Mouse (Mus musculus) MEL (cell line): ENCODE data around the gene Ryr3. TPM values are rescaled to one million over a fixed set of nuclear protein-coding genes. Genes with fewer than 3 reads are reported as not detected.

Source experiments
- DNase-seq: peaks from one replicate; pipeline ENCODE4 v3.0.0; 2011; ENCODE audit warnings: low read depth, low spot score
- H3K27ac ChIP-seq: 2 replicates; pipeline ENCODE4 v1.5.1; 2012; ENCODE audit warnings: low read depth, mild to moderate bottlenecking, control low read depth, low read length, moderate library complexity; ENCODE audit not compliant: control insufficient read depth
- H3K27me3 ChIP-seq, 2 experiments: fragments of 150-350 bp in 1 of 2; sonication (generic) in 1 of 2; 2 replicates each; pipeline ENCODE4 v1.6.1; 2012; ENCODE audit warnings: low read length in 2 of 2, mild to moderate bottlenecking in 2 of 2, improper control_type of control experiment in 1 of 2, moderate library complexity in 1 of 2; ENCODE audit not compliant: insufficient read depth in 2 of 2, control insufficient read depth in 1 of 2
- H3K36me3 ChIP-seq, 2 experiments: 2 replicates each; pipeline ENCODE4 v1.6.1; 2012 to 2014; ENCODE audit warnings: low read length in 2 of 2, improper control_type of control experiment in 1 of 2, inconsistent platforms in 1 of 2, mild to moderate bottlenecking in 1 of 2; ENCODE audit not compliant: insufficient read depth in 2 of 2, control insufficient read depth in 1 of 2
- H3K4me1 ChIP-seq, 2 experiments: fragments of 150-350 bp in 1 of 2; sonication (generic) in 1 of 2; 2 replicates each; pipeline ENCODE4 v1.6.1; 2012; ENCODE audit warnings: low read length in 2 of 2, improper control_type of control experiment in 1 of 2, mild to moderate bottlenecking in 1 of 2; ENCODE audit not compliant: insufficient read depth in 2 of 2, control insufficient read depth in 1 of 2
- H3K4me3 ChIP-seq, 2 experiments: fragments of 150-350 bp in 1 of 2; sonication (generic) in 1 of 2; 2 replicates each; pipeline ENCODE4 v1.5.1; 2012; ENCODE audit warnings: low read depth in 2 of 2, low read length in 2 of 2, mild to moderate bottlenecking in 2 of 2, moderate library complexity in 2 of 2, control low read depth in 1 of 2, improper control_type of control experiment in 1 of 2; ENCODE audit not compliant: control insufficient read depth in 1 of 2, insufficient read depth in 1 of 2
- H3K79me2 ChIP-seq: 2 replicates; pipeline ENCODE4 v1.6.1; 2012; ENCODE audit warnings: mild to moderate bottlenecking, low read length, moderate library complexity; ENCODE audit not compliant: control insufficient read depth, poor library complexity, insufficient read depth
- H3K9ac ChIP-seq: 2 replicates; pipeline ENCODE4 v1.6.1; 2012; ENCODE audit warnings: low read depth, mild to moderate bottlenecking, control low read depth, low read length, moderate library complexity; ENCODE audit not compliant: control insufficient read depth, poor library complexity, severe bottlenecking
- H3K9me3 ChIP-seq: fragments of 150-350 bp; sonication (generic); replicated peaks from 2 replicates; pipeline ENCODE4 v1.6.1; 2012; ENCODE audit warnings: mild to moderate bottlenecking, low read length, improper control_type of control experiment, moderate library complexity; ENCODE audit not compliant: insufficient read depth
- BHLHE40 ChIP-seq: IDR thresholded peaks from 2 replicates; pipeline ENCODE4 v1.6.1; 2012; ENCODE audit warnings: low read depth, mild to moderate bottlenecking, inconsistent platforms, low read length, improper control_type of control experiment, borderline replicate concordance
- CHD1 ChIP-seq: IDR thresholded peaks from 2 replicates; pipeline ENCODE4 v1.6.1; 2012; ENCODE audit warnings: low read depth, mild to moderate bottlenecking, inconsistent platforms, low read length, improper control_type of control experiment
- CHD2 ChIP-seq: IDR thresholded peaks from 2 replicates; pipeline ENCODE4 v1.6.1; 2011; ENCODE audit warnings: low read length, improper control_type of control experiment
- E2F4 ChIP-seq: IDR thresholded peaks from 2 replicates; pipeline ENCODE4 v1.6.1; 2011; ENCODE audit warnings: low read depth, low read length, improper control_type of control experiment, borderline replicate concordance
- ELF1 ChIP-seq: IDR thresholded peaks from 2 replicates; pipeline ENCODE4 v1.6.1; 2014; ENCODE audit warnings: low read depth, mild to moderate bottlenecking, inconsistent platforms, low read length, improper control_type of control experiment, moderate library complexity
- EP300 ChIP-seq, 2 experiments: IDR thresholded peaks; 2 replicates each; pipeline ENCODE4 v1.6.1; 2011; ENCODE audit warnings: improper control_type of control experiment in 2 of 2, low read length in 2 of 2, low read depth in 1 of 2, mild to moderate bottlenecking in 1 of 2
- ETS1 ChIP-seq: IDR thresholded peaks from 2 replicates; pipeline ENCODE4 v1.6.1; 2012; ENCODE audit warnings: low read depth, mild to moderate bottlenecking, inconsistent platforms, low read length, improper control_type of control experiment, moderate library complexity
- GABPA ChIP-seq: IDR thresholded peaks from 2 replicates; pipeline ENCODE4 v1.6.1; 2012; ENCODE audit warnings: low read depth, mild to moderate bottlenecking, inconsistent platforms, low read length, improper control_type of control experiment, moderate library complexity
- GATA1 ChIP-seq: IDR thresholded peaks from 2 replicates; pipeline ENCODE4 v1.6.1; 2011; ENCODE audit warnings: low read depth, low read length, improper control_type of control experiment
- HCFC1 ChIP-seq: IDR thresholded peaks from 2 replicates; pipeline ENCODE4 v1.6.1; 2012; ENCODE audit warnings: low read depth, mild to moderate bottlenecking, inconsistent platforms, low read length, improper control_type of control experiment, moderate library complexity
- JUND ChIP-seq: IDR thresholded peaks from 2 replicates; pipeline ENCODE4 v1.6.1; 2011; ENCODE audit warnings: low read depth, mild to moderate bottlenecking, improper control_type of control experiment, low read length
- MAFK ChIP-seq: IDR thresholded peaks from 2 replicates; pipeline ENCODE4 v1.6.1; 2011; ENCODE audit warnings: low read depth, mild to moderate bottlenecking, low read length, improper control_type of control experiment, borderline replicate concordance
- MAZ ChIP-seq: IDR thresholded peaks from 2 replicates; pipeline ENCODE4 v1.6.1; 2012; ENCODE audit warnings: low read depth, mild to moderate bottlenecking, inconsistent platforms, low read length, improper control_type of control experiment
- MYB ChIP-seq: IDR thresholded peaks from 2 replicates; pipeline ENCODE4 v1.6.1; 2011; ENCODE audit warnings: mild to moderate bottlenecking, low read depth, low read length, improper control_type of control experiment
- MYC ChIP-seq: IDR thresholded peaks from 2 replicates; pipeline ENCODE4 v1.6.1; 2011; ENCODE audit warnings: low read depth, mild to moderate bottlenecking, low read length, improper control_type of control experiment, moderate library complexity
- NELFE ChIP-seq: IDR thresholded peaks from 2 replicates; pipeline ENCODE4 v1.6.1; 2011; ENCODE audit warnings: low read depth, low read length, improper control_type of control experiment
- NRF1 ChIP-seq: IDR thresholded peaks from 2 replicates; pipeline ENCODE4 v1.6.1; 2014; ENCODE audit warnings: low read depth, mild to moderate bottlenecking, inconsistent platforms, low read length, improper control_type of control experiment, moderate library complexity; ENCODE audit not compliant: poor library complexity, insufficient read depth, severe bottlenecking
- POLR2AphosphoS2 ChIP-seq: IDR thresholded peaks from 2 replicates; pipeline ENCODE4 v1.6.1; 2011; ENCODE audit warnings: low read length, improper control_type of control experiment
- POLR2AphosphoS5 ChIP-seq: IDR thresholded peaks from 2 replicates; pipeline ENCODE4 v1.6.1; 2012; ENCODE audit warnings: low read depth, borderline replicate concordance, mild to moderate bottlenecking, inconsistent platforms, low read length, moderate library complexity, mixed read lengths
- RAD21 ChIP-seq: IDR thresholded peaks from 2 replicates; pipeline ENCODE4 v1.6.1; 2011; ENCODE audit warnings: mild to moderate bottlenecking, low read depth, low read length, improper control_type of control experiment
- SIN3A ChIP-seq: IDR thresholded peaks from 2 replicates; pipeline ENCODE4 v1.6.1; 2012; ENCODE audit warnings: low read length, improper control_type of control experiment, inconsistent platforms
- TBP ChIP-seq: IDR thresholded peaks from 2 replicates; pipeline ENCODE4 v1.8.0; 2011; ENCODE audit warnings: low read depth, low read length, improper control_type of control experiment
- TCF12 ChIP-seq: IDR thresholded peaks from 2 replicates; pipeline ENCODE4 v1.6.1; 2014; ENCODE audit warnings: low read depth, mild to moderate bottlenecking, inconsistent platforms, low read length, improper control_type of control experiment, moderate library complexity
- UBTF ChIP-seq: IDR thresholded peaks from 2 replicates; pipeline ENCODE4 v1.6.1; 2012; ENCODE audit warnings: low read depth, mild to moderate bottlenecking, inconsistent platforms, low read length, improper control_type of control experiment, moderate library complexity, borderline replicate concordance; ENCODE audit not compliant: insufficient read depth
- USF1 ChIP-seq: IDR thresholded peaks from 2 replicates; pipeline ENCODE4 v1.6.1; 2014; ENCODE audit warnings: low read depth, mild to moderate bottlenecking, inconsistent platforms, low read length, improper control_type of control experiment, moderate library complexity
- ZKSCAN1 ChIP-seq: IDR thresholded peaks from 2 replicates; pipeline ENCODE4 v1.6.1; 2012; ENCODE audit warnings: low read depth, mild to moderate bottlenecking, inconsistent platforms, low read length, improper control_type of control experiment, moderate library complexity
- ZMIZ1 ChIP-seq: IDR thresholded peaks from 2 replicates; pipeline ENCODE4 v1.6.1; 2012; ENCODE audit warnings: low read depth, mild to moderate bottlenecking, inconsistent platforms, low read length, improper control_type of control experiment, moderate library complexity
- ZNF384 ChIP-seq: IDR thresholded peaks from 2 replicates; pipeline ENCODE4 v1.6.1; 2012; ENCODE audit warnings: low read depth, mild to moderate bottlenecking, inconsistent platforms, low read length, improper control_type of control experiment
- polyA plus RNA-seq, 2 experiments: library from polyadenylated mRNA; stranded (reverse) in 1 of 2; unstranded in 1 of 2; fragments of >175 nt in 1 of 2; fragments of >200 nt in 1 of 2; gene quantifications; 2 replicates each; pipeline versions ENCODE4 v1.2.1 to v1.2.4; 2012; ENCODE audit warnings: low replicate concordance in 2 of 2, low read depth in 1 of 2; ENCODE audit not compliant: insufficient read length in 2 of 2, insufficient read depth in 1 of 2, missing spikeins in 1 of 2
- total RNA-seq: library from RNA; depleted of rRNA; stranded (reverse); fragments of 300-350 nt; gene quantifications from 2 replicates; pipeline ENCODE4 v1.2.3, GENCODE M21; 2012

Gene Ryr3
- total and polyA plus RNA-seq, 3 experiments: 0.04 TPM; not detected in 2

- Histone ChIP-seq H3K9ac (no peak overlapping the region), H3K79me2 (no peaks in the 10 kb centered on the region), H3K4me3 (no peak overlapping the region), H3K36me3 (no peaks in the 10 kb centered on the region), H3K27ac (no peak overlapping the region), H3K27me3 (no peaks in the 10 kb centered on the region), H3K4me1 (no peaks in the 10 kb centered on the region), H3K9me3 (no peaks in the 10 kb centered on the region)
- no peak for TF ChIP-seq MAZ
- no peak for TF ChIP-seq TBP
- TF ChIP-seq ELF1: no peak
- no peak for TF ChIP-seq UBTF
- no peak for TF ChIP-seq ZMIZ1
- TF ChIP-seq GATA1: no peak
- no peak for TF ChIP-seq MAFK
- no peak for TF ChIP-seq CHD1
- TF ChIP-seq CHD2: no peak
- no peak for TF ChIP-seq NRF1
- TF ChIP-seq NELFE: no peak
- TF ChIP-seq RAD21: no peak
- TF ChIP-seq SIN3A: no peak
- no peak for TF ChIP-seq ZKSCAN1
- no peak for DNase-seq
Measured at GRCm38 (mm10) chr2:113168096-113168495, 48.8 kb downstream of the Ryr3 start.

- no peaks in the 10 kb centered on the region for H3K79me2 ChIP-seq
- DNase-seq: no peak
- no peak overlapping the region for H3K4me3 ChIP-seq
- no peak overlapping the region for H3K9ac ChIP-seq
- no peaks in the 10 kb centered on the region for H3K9me3 ChIP-seq
- H3K4me1 ChIP-seq: no peaks in the 10 kb centered on the region
- no peak overlapping the region for H3K27ac ChIP-seq
- no peaks in the 10 kb centered on the region for H3K36me3 ChIP-seq
- no peaks in the 10 kb centered on the region; a peak in 1 of 4 replicates for H3K27me3 ChIP-seq
- no peak for TF ChIP-seq USF1
- no peak for TF ChIP-seq MYC
- no peak for TF ChIP-seq ETS1
- TF ChIP-seq POLR2AphosphoS5: no peak
- TF ChIP-seq ZNF384: no peak
- no peak for TF ChIP-seq GABPA
- no peak for TF ChIP-seq ELF1
- TF ChIP-seq HCFC1: no peak
- TF ChIP-seq TCF12: no peak
- no peak for TF ChIP-seq UBTF
- no peak for TF ChIP-seq MYB
- no peak for TF ChIP-seq POLR2AphosphoS2
- no peak for TF ChIP-seq NELFE
- no peak for TF ChIP-seq BHLHE40
- no peak for TF ChIP-seq EP300 (IDR thresholded peaks at IDR 0.05; ENCODE audit: low read depth in 1 of 2, low read length in 2 of 2)
- TF ChIP-seq CHD2: no peak
- TF ChIP-seq JUND: no peak
- no peak for TF ChIP-seq E2F4
Measured at GRCm38 (mm10) chr2:113161494-113161893, 55.4 kb downstream of the Ryr3 start.
